Mouse (Mus musculus) small intestine, adult 2 months (tissue): ENCODE results near the gene Hal. TPM values are rescaled to one million over a fixed set of nuclear protein-coding genes. Genes with fewer than 3 reads are reported as not detected.

ENCODE experiments used
- H3K27ac ChIP-seq: fragments of 200-500 bp; 2 replicates; pipeline ENCODE4 v1.5.1; 2012; ENCODE audit warnings: low read depth, low read length, control low read depth, inconsistent platforms; ENCODE audit not compliant: insufficient read depth
- H3K27me3 ChIP-seq: fragments of 200-500 bp; 2 replicates; pipeline ENCODE4 v1.6.1; 2012; ENCODE audit warnings: mild to moderate bottlenecking, moderate library complexity, low read length, inconsistent platforms; ENCODE audit not compliant: control insufficient read depth, insufficient read depth
- H3K36me3 ChIP-seq: fragments of 200-500 bp; 2 replicates; pipeline ENCODE4 v1.6.1; 2012; ENCODE audit warnings: mild to moderate bottlenecking, low read length, control low read depth, inconsistent platforms; ENCODE audit not compliant: control insufficient read depth, insufficient read depth
- H3K4me1 ChIP-seq: fragments of 200-500 bp; 2 replicates; pipeline ENCODE4 v1.6.1; 2012; ENCODE audit warnings: low read length, inconsistent platforms, mixed read lengths; ENCODE audit not compliant: control insufficient read depth, insufficient read depth, insufficient read length
- H3K4me3 ChIP-seq: fragments of 200-500 bp; 2 replicates; pipeline ENCODE4 v1.5.1; 2012; ENCODE audit warnings: low read depth, mild to moderate bottlenecking, control low read depth, inconsistent platforms, low read length, moderate library complexity
- CTCF ChIP-seq: fragments of 200-500 bp; IDR thresholded peaks from 2 replicates; pipeline ENCODE4 v1.5.1; 2012; ENCODE audit warnings: low read depth, mild to moderate bottlenecking, control low read depth, inconsistent platforms, low read length, moderate library complexity, mixed read lengths; ENCODE audit not compliant: insufficient replicate concordance, insufficient read length; ENCODE audit errors: extremely low read depth
- POLR2A ChIP-seq: fragments of 200-500 bp; IDR thresholded peaks from 2 replicates; pipeline ENCODE4 v1.6.1; 2012; ENCODE audit warnings: low read depth, mild to moderate bottlenecking, control low read depth, inconsistent platforms, low read length, moderate library complexity
- WGBS: fragments of 180-500 bp; shearing (Covaris S2); methylation state at CpG from one replicate; pipeline ENCODE4 v1.1.7; 2018; 5-methylcytosine and 5-hydroxymethylcytosine counted together
- polyA plus RNA-seq: library from polyadenylated mRNA; depleted of rRNA; stranded (reverse); fragments of >200 nt; gene quantifications from 2 replicates; pipeline ENCODE4 v1.2.3, GENCODE M21; 2012

Gene Hal
- polyA plus RNA-seq, 1 experiment = 2.8 TPM

- TF ChIP-seq POLR2A = no peak
- Histone ChIP-seq H3K4me1 (peaks cover 11% of the 10 kb centered on the region), H3K36me3 (peaks cover 11% of the 10 kb centered on the region), H3K4me3 (no peak overlapping the region), H3K27me3 (no peaks in the 10 kb centered on the region), H3K27ac (no peak overlapping the region)
- WGBS = 28% methylated on average over 6 of the region's 6 CpGs
Measured at GRCm38 (mm10) chr10:93488828-93489226, 259 bp downstream of the Hal start.

- 56% methylated on average over 4 of the region's 4 CpGs for WGBS
- Histone ChIP-seq H3K27ac (no peak overlapping the region), H3K4me1 (peaks cover 11% of the 10 kb centered on the region), H3K4me3 (no peak overlapping the region), H3K27me3 (no peaks in the 10 kb centered on the region), H3K36me3 (peaks cover 2% of the 10 kb centered on the region; the same call in 1 of the 2 replicates)
- no peak for TF ChIP-seq POLR2A
- TF ChIP-seq CTCF = no peak
Measured at GRCm38 (mm10) chr10:93490451-93490850, 1.9 kb downstream of the Hal start.

- no peaks in the 10 kb centered on the region for H3K27me3 ChIP-seq
- H3K27ac ChIP-seq = no peak overlapping the region
- no peaks in the 10 kb centered on the region for H3K4me1 ChIP-seq
- H3K4me3 ChIP-seq = no peak overlapping the region
- no peaks in the 10 kb centered on the region for H3K36me3 ChIP-seq
- TF ChIP-seq POLR2A (no peak), CTCF (no peak)
- 71% methylated on average over 10 of the region's 10 CpGs for WGBS
Measured at GRCm38 (mm10) chr10:93500864-93501263, 12.3 kb downstream of the Hal start.

DNA sequence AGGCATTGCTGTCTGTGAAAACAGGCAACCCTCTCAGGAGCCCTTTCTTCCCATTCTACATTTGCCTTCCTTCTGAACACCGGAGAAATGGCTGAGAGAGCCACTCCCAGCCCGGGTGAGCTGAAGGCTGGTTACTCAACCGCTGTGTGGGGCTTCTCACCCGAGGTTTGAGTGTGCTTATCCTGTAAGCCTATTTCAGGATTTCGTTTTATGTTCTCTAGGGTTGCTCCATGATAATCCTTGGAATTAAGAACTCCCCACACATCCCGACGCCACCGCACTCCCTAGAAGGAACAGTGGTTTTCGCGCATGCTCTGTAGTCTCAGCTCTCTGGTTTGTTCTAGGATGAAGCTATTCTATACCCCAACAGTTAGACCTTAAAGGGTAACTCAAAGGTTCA is 12.8 kb downstream of the Hal start:
- WGBS = 85% methylated on average over 10 of the region's 10 CpGs
- H3K4me1 ChIP-seq = no peaks in the 10 kb centered on the region

DNA sequence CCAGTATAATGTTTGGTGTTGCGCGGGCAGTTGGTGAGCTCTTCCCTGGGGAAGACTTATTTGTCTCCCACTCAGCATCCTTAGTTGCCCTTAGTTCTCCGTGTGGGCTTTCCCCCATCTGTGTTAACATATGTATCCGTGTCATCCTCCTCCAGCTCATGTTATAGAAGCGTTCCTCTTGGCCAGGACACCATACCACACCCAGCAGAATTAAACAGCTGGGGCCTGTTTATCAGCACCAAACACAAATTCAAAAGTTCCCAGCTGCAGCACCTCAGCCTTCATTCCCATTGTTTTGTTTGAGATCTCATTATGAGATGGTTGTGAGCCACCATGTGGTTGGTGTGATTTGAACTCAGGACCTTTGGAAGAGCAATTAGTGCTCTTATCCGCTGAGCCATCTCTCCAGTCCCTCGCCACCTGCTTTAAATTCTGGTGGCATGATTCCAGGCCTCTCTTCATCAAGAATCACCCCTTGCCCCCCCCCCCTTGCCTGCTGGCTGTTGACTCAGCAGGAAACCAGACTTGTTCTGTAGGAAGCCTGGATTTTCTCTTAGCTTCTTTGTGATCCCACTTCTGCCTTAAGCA is 19.9 kb downstream of the Hal start:
- Histone ChIP-seq H3K4me1 (no peaks in the 10 kb centered on the region), H3K27ac (no peak overlapping the region), H3K36me3 (no peaks in the 10 kb centered on the region), H3K27me3 (no peaks in the 10 kb centered on the region), H3K4me3 (no peak overlapping the region)
- 61% methylated on average over 7 of the region's 7 CpGs for WGBS
- TF ChIP-seq CTCF (no peak), POLR2A (no peak)

More for the DNA sequence above, 12.8 kb downstream of the Hal start:
- TF ChIP-seq CTCF (no peak), POLR2A (no peak)
- Histone ChIP-seq H3K36me3 (no peaks in the 10 kb centered on the region), H3K27me3 (no peaks in the 10 kb centered on the region), H3K27ac (no peak overlapping the region), H3K4me3 (no peak overlapping the region)

- Histone ChIP-seq H3K4me1 (no peaks in the 10 kb centered on the region), H3K27ac (no peak overlapping the region), H3K4me3 (no peak overlapping the region), H3K27me3 (no peaks in the 10 kb centered on the region), H3K36me3 (no peaks in the 10 kb centered on the region)
- no peak for TF ChIP-seq CTCF
- no peak for TF ChIP-seq POLR2A
- 56% methylated on average over 15 of the region's 15 CpGs for WGBS
Measured at GRCm38 (mm10) chr10:93509532-93510153, 21.1 kb downstream of the Hal start.

GRCm38 (mm10) chr10:93515419-93515818 is 26.9 kb downstream of the Hal start:
- no peak overlapping the region for H3K27ac ChIP-seq
- no peaks in the 10 kb centered on the region for H3K36me3 ChIP-seq
- no peak overlapping the region for H3K4me3 ChIP-seq
- TF ChIP-seq CTCF (no peak), POLR2A (no peak)
- no peaks in the 10 kb centered on the region for H3K27me3 ChIP-seq
- 12% methylated on average over 1 of the region's 1 CpGs for WGBS
- H3K4me1 ChIP-seq = peaks cover 8% of the 10 kb centered on the region; the same call in 1 of the 2 replicates

DNA sequence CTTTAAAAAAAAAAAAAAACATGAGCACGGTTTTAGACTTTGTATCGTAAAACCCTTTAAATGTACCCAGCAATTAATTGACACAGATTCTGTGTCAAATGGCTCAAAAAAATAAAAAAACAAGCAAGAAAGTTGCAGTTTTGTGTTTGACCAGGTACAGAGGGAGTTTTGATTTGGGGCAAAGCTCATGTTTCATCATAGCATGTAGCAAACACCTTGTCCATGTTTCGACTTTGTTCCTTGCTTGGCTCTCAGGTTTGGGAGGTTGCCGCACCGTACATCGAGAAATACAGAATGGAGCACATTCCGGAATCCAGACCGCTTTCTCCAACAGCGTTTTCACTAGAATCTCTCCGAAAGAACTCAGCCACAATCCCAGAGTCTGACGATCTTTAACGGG is 27.4 kb downstream of the Hal start:
- WGBS = 49% methylated on average over 12 of the region's 12 CpGs
- Histone ChIP-seq H3K4me1 (peaks cover 8% of the 10 kb centered on the region; the same call in 1 of the 2 replicates), H3K4me3 (no peak overlapping the region), H3K27ac (no peak overlapping the region), H3K27me3 (no peaks in the 10 kb centered on the region), H3K36me3 (no peaks in the 10 kb centered on the region)
- TF ChIP-seq CTCF (no peak), POLR2A (no peak)
